Mouse (Mus musculus): ENCODE measurements around the gene Tnfsfm13.

Tnfsfm13 gene

DNA sequence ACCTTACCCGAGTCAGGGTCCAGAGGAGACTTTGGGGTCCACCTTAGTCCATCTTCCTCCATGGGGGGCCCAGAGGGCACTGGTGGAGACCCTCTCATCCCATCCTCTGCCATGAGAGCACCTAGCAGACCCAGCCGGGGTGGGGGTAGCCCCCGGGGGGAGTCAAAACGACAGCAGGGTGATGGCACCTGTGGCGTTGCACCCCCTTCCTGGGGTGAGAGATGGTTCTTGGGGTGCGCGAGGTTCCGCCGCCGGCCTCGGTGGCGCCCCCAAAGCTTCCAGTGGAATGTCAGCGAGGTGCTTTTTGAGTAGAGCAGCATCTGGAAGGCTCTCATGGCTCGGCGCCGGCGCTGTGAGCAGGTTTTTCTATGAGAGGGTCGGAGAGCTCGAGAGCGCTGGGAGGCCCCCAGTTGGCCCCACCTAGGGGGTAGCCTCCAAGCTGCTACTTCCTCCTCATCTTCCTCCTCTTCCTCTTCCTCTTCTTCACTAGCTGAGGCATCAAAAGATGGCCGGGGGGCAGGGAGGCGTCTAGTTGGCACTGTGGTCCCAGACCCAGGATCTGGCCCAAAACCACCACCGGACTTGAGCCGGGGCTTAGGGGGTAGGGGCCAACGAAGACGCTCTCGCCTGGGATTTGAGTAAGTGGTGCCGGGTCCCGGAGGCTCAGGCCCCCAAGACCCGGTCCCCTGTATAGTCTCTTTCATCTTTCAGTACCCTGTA is 15.6 kb downstream of the Tnfsfm13 start:
- no peak for DNase-seq (ENCODE audit: low read depth)

DNA sequence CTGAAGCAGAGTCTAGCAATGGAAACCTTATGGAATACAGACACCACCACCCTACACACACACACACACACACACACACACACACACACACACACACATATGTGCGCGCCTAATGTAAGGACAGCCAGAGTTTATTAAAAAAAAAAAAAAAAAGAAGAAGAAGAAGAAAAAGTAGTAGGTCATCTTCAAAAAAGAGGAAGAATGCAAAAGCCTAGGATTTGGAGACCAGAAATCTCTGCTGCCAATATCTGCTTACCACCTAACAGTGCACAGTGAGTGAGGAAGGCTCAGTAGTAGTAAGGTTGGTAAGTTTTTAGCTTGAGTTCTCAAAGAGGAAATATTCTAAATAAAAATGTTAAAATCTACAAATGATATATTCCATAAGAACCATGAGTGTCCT is 16.8 kb downstream of the Tnfsfm13 start:
- DNase-seq (ENCODE audit: low read depth) = no peak

DNA sequence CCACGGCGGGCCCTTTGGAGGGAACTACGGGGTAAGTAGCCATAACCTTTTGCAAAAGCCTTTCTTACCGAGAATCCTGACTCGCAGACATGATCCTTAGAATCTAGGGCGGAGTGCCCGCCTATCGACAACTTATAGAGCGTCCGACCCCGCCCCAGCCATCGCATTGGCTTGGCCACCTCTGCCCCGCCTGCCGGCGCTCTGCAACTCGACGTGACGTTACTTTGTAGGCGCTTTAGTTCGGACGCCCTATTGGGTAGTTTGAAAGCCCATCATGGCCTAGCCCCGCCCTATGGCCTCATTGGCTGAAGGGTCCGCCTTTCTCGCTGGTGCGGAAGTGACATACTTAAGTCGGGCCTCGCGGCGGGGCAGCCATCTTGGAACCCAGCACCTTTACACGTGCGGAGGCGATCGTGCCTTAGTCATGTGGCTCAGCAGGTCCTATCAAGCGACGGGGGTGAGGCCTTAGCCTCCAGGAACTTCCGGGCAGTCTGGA is 23.6 kb downstream of the Tnfsfm13 start, which contains the start of gene Eif4a1:
Eif4a1 (minus strand) TSS at position 213 of the 496 bp plus-strand sequence.
- DNase-seq (ENCODE audit: low read depth) = peak; percentile 100

DNA sequence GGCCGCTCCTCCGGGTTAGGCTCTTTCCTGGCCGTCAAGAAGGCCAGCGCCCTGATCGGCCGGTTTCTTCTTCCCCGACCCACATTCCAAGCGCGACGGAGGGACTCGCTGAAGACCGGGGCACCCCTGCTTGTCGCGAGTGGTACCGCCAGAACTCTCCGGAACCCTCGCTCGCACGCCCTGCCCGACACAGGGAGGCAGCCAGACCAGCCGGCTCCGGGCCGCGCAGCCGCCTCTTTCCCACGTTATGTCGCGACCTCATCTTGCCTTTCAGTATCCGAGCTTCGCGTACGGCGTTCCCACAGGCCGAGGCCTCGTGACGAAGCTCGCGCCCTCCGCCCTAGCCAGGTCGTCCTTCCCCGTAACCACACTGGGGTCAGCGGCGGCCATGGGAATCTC is 24.2 kb downstream of the Tnfsfm13 start:
- DNase-seq (ENCODE audit: low read depth) = no peak

DNA sequence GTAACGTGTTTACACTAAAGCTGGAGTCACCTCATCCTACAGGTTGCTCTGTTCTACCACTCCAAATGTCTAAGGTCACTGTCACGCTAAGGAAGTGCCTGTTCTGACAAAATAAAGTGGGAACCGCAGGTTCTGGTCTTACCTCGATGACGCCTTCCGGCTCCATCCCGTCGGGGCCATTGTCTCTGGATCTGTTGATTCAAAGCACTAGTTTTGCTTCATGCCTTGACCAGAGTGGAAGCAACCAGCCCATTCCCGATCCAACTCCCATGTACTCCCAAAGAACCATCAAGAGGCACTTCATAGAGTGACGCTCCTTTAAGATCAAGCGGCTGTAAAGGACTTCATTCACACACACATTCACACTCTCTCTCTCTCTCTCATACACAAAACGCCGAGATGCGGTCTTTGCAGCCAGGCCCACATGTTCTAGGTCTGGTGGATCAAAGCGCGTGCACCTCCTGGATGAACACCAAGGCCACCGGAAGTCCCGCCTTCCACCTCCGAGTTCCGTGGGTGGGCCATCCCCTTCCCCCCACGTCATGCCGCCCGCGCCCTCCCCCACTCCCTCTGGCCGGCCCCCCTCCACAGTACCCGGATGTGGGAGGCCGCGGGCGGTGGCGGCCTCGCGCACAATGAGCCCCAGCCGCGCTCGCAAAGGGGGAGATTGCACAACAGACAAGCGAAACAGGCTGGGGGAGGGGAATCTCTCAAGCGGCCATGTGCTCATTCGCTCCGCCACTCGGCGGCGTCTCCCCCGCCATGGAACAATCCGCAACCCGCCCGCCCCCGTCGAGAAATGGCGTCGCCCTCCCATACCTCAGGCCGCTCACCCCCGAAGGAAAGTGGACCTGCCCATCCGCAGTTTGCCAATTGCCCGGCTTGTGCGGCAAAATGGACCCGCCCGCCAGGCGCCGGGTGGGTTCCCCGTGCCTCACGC is 24.8 kb downstream of the Tnfsfm13 start:
- DNase-seq (ENCODE audit: low read depth) = peak; percentile 83

DNA sequence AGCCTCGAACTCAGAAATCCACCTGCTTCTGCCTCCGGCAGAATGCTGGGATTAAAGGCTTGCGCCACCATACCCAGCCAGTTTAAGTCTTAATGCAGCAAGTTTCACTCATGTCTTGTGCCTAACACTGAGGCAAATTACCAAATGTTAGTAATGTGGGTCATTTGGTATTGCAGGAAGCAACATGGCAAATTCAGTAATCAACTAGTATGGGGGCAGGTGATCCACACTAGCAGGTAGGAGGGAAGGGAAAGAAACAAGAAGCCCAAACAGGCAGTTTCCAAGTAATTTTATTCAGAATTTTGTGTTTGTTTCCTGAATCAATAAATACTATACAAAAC is 29.3 kb downstream of the Tnfsfm13 start:
- DNase-seq (ENCODE audit: low read depth) = no peak

DNA sequence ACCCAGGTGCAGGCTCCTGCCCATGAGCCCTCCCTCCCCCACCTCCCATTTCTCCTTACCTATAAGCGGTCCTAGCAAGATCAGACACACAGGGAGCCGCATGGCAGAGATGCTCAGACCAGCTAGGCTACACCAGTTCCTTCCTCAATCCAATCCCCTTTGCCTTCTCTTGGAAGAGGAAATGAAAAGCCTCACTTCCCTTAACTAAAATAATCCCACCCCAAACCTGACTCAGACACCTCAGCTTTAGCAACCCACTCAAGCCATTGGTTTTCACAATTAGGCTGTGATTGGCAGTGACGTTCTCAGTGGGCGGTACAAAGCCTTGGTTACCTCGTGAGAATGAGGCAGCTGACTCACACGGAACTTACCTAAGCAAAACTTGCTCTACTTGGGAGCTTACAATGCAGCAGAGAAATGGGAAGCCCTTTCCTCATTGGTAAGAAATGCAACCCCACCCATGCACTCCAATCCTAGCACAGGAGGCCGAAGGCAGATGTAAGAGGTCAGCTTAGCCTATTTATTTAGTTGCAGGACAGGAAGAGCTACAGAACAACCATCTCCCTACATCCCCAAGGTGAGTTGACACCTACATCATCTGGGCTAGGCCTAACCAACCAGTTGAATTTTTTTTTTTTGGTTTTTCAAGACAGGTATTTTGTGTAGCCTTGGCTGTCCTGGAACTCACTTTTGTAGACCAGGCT is 29.8 kb downstream of the Tnfsfm13 start, which contains the start of gene Cd68:
Cd68 (minus strand) TSS at position 193 of the 704 bp plus-strand sequence.
- DNase-seq (ENCODE audit: low read depth) = peak; percentile 56

DNA sequence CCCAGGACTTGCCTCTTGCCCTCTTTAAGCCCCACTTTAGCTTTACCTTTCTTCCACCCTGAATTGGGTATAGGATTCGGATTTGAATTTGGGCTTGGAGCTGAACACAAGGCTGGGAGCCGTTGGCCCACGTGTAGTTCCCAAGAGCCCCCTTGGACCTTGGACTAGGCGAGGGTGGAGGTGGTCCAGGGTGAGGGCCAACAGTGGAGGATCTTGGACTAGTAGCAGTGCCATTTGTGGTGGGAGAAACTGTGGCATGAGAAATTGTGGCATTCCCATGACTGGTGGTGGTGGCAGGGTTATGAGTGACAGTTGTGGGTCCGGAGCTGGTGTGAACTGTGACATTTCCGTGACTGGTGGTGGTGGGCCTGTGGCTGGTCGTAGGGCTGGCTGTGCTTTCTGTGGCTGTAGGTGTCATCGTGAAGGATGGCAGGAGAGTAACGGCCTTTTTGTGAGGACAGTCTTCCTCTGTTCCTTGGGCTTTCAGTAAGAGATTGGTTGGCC is 30.4 kb downstream of the Tnfsfm13 start:
- no peak for DNase-seq (ENCODE audit: low read depth)

DNA sequence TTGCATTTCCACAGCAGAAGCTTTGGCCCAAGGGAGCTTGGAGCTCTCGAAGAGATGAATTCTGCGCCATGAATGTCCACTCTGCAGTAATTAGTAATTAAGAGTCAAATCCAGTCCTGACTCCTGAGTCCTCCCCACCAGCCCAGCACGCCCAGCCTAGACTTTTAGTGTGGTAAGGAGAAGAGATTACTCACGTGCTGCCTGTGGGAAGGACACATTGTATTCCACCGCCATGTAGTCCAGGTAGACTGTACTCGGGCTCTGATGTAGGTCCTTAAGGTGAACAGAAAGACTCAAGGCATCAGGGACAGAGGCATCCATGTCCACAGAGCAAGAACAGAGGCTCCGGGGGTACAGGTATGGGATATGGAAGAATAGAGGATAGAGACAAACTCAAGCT is 31.1 kb downstream of the Tnfsfm13 start:
- no peak for DNase-seq (ENCODE audit: low read depth)

DNA sequence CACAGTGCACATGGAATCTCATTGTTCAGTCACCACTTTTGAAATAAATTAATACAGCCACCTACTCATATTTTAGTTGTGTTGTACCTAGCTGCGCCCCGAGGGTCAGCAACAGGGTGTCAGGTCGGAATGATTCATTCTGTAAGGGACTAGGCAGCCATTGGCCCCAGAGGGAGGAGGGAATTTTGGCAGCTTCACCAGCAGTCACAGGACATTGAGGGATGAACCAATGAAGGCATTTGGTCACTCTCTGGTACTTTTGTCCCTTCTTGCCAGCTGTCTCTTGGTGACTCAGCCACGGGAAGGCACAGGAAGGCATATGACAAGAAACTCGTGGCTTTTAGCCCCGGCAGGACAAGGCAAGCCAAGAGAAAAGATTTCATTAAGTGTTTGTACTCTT is 32.1 kb downstream of the Tnfsfm13 start:
- DNase-seq (ENCODE audit: low read depth) = no peak

DNA sequence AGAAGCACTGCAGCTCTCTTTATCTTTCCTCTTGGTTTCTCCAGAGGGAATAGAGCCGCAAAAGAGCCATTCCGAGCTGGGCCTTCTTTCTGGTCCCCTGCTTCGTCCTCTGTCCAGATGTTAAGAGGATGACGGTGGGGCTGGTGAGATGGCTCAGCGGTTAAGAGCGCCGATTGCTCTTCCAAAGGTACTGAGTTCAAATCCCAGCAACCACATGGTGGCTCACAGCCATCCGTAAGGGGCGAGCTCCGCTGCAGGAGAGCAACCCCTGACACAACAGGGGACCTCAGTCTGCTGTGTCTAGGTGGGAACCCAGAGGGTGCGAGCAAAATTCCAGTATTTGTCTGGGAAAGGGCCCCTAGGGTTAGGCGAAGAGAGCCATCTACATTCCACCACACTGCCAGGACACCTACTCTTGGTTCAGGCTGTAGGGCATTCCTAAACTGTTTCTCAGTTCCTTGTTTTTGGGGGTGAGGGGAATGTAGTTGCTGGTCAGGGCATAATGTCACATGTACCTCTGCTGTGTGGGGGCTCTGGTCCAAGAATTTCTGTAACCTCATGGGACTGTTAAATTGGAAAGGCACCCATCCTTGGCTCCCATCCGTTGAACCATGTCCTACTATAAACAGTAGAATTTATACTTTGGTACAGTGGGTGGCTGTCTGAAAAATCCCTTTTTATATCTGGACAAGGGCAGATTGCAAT is 32.8 kb downstream of the Tnfsfm13 start:
- no peak for DNase-seq (ENCODE audit: low read depth)

DNA sequence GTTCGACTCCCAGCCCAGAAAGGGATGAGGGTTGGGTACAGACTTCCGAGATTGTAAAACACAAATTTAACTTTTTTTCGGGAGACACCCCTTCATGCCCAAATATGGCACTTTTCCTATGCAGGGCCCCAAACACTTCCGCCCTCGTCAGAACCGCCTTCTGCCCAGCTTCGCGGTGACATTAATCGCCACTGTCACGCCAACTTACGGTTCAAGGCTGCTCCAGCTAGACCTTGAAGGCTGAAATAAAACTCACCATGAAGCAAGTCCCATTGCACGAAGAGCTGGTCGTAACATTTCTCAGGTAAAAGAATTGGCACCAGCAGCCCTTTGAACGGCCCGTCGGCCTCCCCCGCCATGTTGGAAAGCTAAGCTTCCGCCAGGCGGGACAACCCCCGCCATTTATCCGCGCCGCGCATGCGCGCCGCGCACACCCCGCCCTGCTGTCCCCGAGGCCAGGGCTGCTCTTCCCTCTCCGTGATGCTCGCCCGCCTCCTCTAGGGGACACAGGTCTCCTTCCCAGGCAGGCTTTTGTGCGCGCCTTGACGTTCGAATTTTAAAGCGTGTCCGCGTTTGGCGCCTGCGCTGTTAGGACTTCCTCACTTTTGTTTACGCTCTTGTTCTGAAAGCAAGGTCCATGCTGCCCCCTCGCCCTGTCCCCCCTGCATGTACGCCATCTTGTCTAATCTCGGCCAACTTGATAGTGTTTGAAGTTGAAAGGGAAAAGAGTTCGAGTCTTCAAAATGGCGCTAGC is 33.5 kb downstream of the Tnfsfm13 start, which contains the start of gene Mpdu1:
Mpdu1 (minus strand) TSS at position 430 of the 754 bp plus-strand sequence.
- DNase-seq (ENCODE audit: low read depth) = peak; percentile 87

DNA sequence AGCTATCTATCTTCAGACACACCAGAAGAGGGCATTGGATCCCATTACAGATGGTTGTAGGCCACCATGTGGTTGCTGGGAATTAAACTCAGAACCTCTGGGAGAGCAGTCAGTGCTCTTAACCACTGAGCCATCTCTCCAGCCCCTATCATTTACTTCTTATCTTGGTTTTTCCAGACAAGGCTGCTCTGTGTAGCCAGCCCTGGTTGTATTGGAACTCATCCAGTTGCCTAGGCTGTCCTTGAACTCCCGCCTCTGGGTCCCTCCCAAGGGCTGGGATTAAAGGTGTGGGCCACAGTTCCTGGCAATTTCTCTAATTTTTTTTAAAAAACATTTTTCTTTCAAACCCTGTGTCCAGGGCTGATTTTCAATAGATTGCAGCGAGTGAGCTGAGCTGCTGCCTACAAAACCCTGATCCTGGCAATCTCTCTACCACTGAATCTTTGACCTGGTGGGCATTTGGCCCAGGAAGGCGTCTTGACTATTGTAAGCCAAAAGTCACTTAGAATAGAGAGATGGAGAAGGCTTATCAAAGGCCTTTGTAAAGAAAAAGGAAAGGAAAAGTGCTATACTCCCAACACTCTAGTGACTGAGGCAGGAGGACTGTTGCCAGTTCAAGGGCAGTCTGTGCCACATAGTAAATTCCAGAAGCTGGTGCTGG is 34.5 kb downstream of the Tnfsfm13 start:
- no peak for DNase-seq (ENCODE audit: low read depth)

DNA sequence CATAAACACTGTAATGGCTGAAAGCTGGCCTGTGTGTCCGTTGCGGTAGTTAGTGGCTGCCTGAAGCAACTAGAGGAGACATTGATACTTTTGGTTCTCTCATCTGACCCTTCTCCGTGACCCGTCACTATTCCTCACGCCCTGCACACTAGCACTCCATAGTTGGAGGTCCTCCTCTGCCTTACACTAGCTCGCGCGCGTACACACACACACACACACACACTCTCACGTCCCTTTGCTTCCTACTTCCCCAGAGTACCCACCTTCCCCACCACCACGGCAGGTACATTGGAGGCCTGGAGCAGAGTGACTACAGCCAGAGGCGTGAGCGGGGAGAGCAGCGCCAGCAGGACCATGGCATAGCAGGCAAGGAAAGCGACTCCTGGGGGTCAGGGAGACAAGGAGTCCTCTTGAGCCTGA is 38.4 kb downstream of the Tnfsfm13 start:
- no peak for DNase-seq (ENCODE audit: low read depth)

DNA sequence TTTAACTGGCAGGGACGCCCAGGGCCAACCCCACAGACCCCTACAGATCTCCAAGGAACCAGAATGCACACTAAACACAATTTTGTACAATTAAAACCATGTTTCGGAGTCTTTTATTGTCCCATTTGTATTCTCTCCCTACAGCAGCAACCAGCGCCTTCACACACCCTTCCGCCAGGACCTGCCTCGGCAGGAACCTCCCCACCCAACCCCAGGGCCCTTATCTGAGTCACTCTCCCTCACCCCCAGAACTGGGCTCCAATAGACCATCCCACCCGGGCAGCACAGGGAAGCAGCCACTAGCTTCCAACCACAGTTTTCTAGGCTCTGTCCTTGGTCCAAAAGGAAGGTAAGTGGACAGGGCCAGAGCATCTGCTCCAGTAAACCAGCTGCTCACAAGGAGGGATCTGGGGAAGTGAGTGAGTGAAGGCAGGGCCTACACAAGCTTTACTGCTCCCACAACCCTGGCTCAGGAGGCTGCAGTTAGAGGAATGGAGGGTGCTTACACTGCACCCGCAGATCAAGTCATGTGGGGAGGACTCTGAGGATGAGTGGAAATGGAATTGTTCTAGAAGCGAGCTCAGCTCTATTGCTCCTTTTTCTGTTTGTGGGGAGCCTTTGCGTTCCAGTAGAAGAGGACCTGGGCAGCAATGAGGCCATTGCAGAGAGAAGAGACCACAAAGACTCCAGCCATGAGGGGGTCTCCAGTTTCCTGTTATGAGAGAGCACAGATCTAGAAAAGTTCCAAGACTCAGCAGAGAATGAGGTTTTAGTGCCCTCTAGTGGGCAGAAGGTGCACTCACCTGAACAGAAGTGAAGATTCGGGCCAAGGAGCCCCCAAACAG is 39.1 kb downstream of the Tnfsfm13 start:
- no peak for DNase-seq (ENCODE audit: low read depth)

DNA sequence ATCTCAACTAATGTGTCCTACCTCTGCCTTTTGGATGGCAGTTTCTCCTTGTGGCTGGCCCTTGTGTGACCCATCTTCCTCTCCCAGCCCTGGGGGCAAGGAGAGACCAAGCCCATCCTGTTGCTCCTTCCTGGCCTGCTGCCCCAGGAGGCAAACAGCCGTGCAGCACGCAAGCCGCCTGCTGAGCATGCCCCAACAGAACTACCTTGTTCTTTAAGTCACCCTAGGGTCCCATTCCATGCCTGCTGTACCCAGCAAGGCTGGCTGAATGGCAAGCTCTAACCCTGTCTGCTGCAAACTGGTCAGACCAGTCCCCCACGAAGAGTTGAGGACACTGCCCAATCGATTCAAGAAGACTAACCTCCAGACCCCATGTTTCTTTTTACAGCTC is 39.8 kb downstream of the Tnfsfm13 start:
- DNase-seq (ENCODE audit: low read depth) = no peak

DNA sequence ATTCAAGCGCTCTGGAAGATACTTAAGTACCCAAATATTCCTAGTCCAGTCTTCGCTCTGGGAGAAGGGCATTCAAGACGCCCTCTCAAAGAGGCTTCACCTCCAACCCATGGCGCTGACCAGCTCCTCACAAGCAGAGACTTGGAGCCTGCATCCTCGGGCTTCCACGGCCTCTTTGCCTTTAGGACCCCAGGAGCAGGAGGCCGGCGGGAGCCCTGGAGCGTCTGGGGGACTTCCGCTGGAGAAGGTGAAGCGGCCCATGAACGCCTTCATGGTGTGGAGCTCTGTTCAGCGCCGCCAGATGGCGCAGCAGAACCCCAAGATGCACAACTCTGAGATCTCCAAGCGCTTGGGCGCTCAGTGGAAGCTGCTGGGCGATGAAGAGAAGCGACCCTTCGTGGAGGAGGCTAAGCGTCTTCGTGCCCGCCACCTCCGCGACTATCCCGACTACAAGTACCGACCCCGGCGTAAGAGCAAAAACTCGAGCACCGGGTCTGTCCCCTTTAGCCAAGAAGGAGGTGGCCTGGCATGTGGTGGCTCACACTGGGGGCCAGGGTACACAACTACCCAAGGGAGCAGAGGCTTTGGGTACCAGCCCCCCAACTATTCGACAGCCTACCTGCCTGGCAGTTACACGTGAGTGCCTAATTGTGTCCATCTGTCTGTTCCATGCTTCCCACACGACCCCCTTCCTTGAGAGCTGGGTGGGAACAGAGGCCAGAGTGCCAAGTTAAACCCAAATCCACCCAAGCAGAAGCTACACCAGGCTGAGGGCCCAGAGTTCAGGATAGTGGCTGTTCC is 40.4 kb downstream of the Tnfsfm13 start, which contains the start of gene Sox15:
Sox15 (plus strand) TSS at position 51 of the 801 bp plus-strand sequence.
- no peak for DNase-seq (ENCODE audit: low read depth)

DNA sequence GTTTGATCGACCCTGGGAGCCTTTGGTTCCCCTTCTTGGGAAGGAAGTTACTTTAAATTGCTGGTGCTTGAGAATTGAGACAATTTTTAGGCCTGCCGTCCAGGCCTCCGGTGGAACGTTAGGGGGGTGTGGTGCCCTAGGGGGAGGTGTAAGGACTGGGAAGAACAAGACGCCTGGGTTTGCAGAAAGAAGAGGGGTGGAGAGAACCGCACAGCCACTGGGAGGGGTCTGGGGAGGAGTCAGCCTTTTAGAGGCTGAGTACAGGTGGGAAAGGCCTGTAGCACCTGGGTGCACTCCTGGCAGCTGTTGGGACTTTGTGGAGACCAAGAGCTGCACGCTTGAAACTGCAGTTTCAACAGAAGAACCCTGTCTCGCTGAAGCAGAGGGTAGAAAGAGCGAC is 41.1 kb downstream of the Tnfsfm13 start:
- no peak for DNase-seq (ENCODE audit: low read depth)

Data from fibroblast of lung, adult 2 months (primary cell).